Mouse (Mus musculus) midbrain, embryonic 11.5 days (tissue): ENCODE data around the gene Tenm3. TPM values are rescaled to one million over a fixed set of nuclear protein-coding genes. Genes with fewer than 3 reads are reported as not detected.

Experiments used
- ATAC-seq: fragments of 200-750 bp; cut with Nextera tagmentation; 2 replicates; pipeline ENCODE4 v1.8.0; 2017; ENCODE audit warnings: moderate TSS enrichment, moderate library complexity; ENCODE audit not compliant: low FRiP score
- DNase-seq: peaks from one replicate; pipeline ENCODE4 v3.0.0; 2015; ENCODE audit warnings: low spot score; ENCODE audit errors: missing footprints
- H3K27ac ChIP-seq: fragments of 300-500 bp; sonication (generic); 2 replicates; pipeline ENCODE4 v1.5.1; 2014; ENCODE audit warnings: low read depth, low read length
- H3K27me3 ChIP-seq: fragments of 300-500 bp; sonication (generic); 2 replicates; pipeline ENCODE4 v1.6.1; 2014; ENCODE audit warnings: mild to moderate bottlenecking, low read length, moderate library complexity, mixed read lengths; ENCODE audit not compliant: control insufficient read depth, insufficient read depth
- H3K36me3 ChIP-seq: fragments of 300-500 bp; sonication (generic); 2 replicates; pipeline ENCODE4 v1.6.1; 2014; ENCODE audit warnings: mild to moderate bottlenecking, low read length, moderate library complexity, mixed read lengths; ENCODE audit not compliant: control insufficient read depth, insufficient read depth
- H3K4me1 ChIP-seq: fragments of 300-500 bp; sonication (generic); 2 replicates; pipeline ENCODE4 v1.6.1; 2014; ENCODE audit warnings: low read length; ENCODE audit not compliant: control insufficient read depth, insufficient read depth
- H3K4me2 ChIP-seq: fragments of 300-500 bp; sonication (generic); 2 replicates; pipeline ENCODE4 v1.6.1; 2014; ENCODE audit warnings: mild to moderate bottlenecking, moderate library complexity
- H3K4me3 ChIP-seq: fragments of 300-500 bp; sonication (generic); 2 replicates; pipeline ENCODE4 v1.5.1; 2014; ENCODE audit warnings: low read depth, low read length
- H3K9ac ChIP-seq: fragments of 300-500 bp; sonication (generic); 2 replicates; pipeline ENCODE4 v1.6.1; 2014; ENCODE audit warnings: low read length
- H3K9me3 ChIP-seq: fragments of 300-500 bp; sonication (generic); 2 replicates; pipeline ENCODE4 v1.6.1; 2016; ENCODE audit warnings: low read length; ENCODE audit not compliant: control insufficient read depth
- WGBS: fragments of 180-500 bp; shearing (Covaris S2); extraction: QIAGEN DNeasy Blood & Tissue Kit; methylation state at CpG from one replicate; pipeline ENCODE4 v1.1.7; 2014; 5-methylcytosine and 5-hydroxymethylcytosine counted together
- polyA plus RNA-seq: library from polyadenylated mRNA; unstranded; fragments of >200 nt; fragmentation: Nextera tagmentation; extraction: Ambion mirVana; gene quantifications from 2 replicates; pipeline ENCODE4 v1.2.1, GENCODE M21; 2014

Gene Tenm3
- polyA plus RNA-seq, 1 experiment from 2014 or later: 39.6 TPM

- Histone ChIP-seq H3K27ac (no peak overlapping the region), H3K9me3 (no peaks in the 10 kb centered on the region), H3K27me3 (no peaks in the 10 kb centered on the region), H3K9ac (peak overlapping the region; percentile 86), H3K4me3 (peak overlapping the region; percentile 59), H3K36me3 (no peaks in the 10 kb centered on the region), H3K4me2 (peak overlapping the region; percentile 81), H3K4me1 (peaks cover 6% of the 10 kb centered on the region; the same call in 1 of the 2 replicates)
- peak; percentile 91 for DNase-seq
- WGBS: under 1% methylated on average over 9 of the region's 9 CpGs
- ATAC-seq: no peak
Observed at GRCm38 (mm10) chr8:48553791-48554288, 289.9 kb downstream of the Tenm3 start.

- no peak overlapping the region for H3K9ac ChIP-seq
- H3K4me2 ChIP-seq: no peak overlapping the region
- no peak overlapping the region for H3K4me3 ChIP-seq
- peaks cover 6% of the 10 kb centered on the region; the same call in 1 of the 2 replicates for H3K4me1 ChIP-seq
- no peak for ATAC-seq
- H3K27ac ChIP-seq: no peak overlapping the region
- no peaks in the 10 kb centered on the region for H3K9me3 ChIP-seq
- DNase-seq: no peak
- H3K27me3 ChIP-seq: no peaks in the 10 kb centered on the region
- WGBS: 50% methylated on average over 2 of the region's 2 CpGs
- no peaks in the 10 kb centered on the region for H3K36me3 ChIP-seq
Observed at GRCm38 (mm10) chr8:48552306-48552705, 291.4 kb downstream of the Tenm3 start.

- Histone ChIP-seq H3K27ac (no peak overlapping the region), H3K27me3 (no peaks in the 10 kb centered on the region), H3K4me1 (peaks cover 6% of the 10 kb centered on the region; the same call in 1 of the 2 replicates), H3K9me3 (no peaks in the 10 kb centered on the region), H3K36me3 (no peaks in the 10 kb centered on the region), H3K4me2 (no peak overlapping the region), H3K4me3 (no peak overlapping the region), H3K9ac (no peak overlapping the region)
- ATAC-seq (no peak), DNase-seq (no peak)
- 77% methylated on average over 5 of the region's 5 CpGs for WGBS
Observed at GRCm38 (mm10) chr8:48551370-48551769, 292.4 kb downstream of the Tenm3 start.

GRCm38 (mm10) chr8:48548908-48549307 lies 294.8 kb downstream of the Tenm3 start:
- 94% methylated on average over 9 of the region's 9 CpGs for WGBS
- Histone ChIP-seq H3K27ac (no peak overlapping the region), H3K36me3 (no peaks in the 10 kb centered on the region), H3K4me1 (peaks cover 6% of the 10 kb centered on the region; the same call in 1 of the 2 replicates), H3K4me2 (no peak overlapping the region), H3K27me3 (no peaks in the 10 kb centered on the region), H3K9ac (no peak overlapping the region), H3K4me3 (no peak overlapping the region), H3K9me3 (no peaks in the 10 kb centered on the region)
- ATAC-seq (no peak), DNase-seq (no peak)

DNA sequence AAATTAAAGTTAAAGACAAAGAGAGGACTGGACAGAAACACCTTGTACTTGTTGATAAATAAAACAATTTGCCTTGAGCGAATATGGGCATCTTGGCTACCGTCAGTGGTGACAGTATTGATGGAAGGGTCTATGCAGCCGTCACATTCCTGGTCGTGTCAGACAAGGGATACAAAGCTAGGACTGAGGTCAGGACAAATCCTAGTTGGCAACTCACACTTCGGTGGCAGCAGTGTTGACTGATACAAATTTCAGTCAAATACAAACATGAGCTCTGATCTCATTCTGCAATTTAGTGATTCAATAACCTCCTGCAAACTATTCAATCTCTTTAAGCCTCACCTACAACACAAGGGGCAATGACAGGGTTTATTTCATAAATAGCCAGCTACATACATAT lies 298.1 kb downstream of the Tenm3 start:
- Histone ChIP-seq H3K36me3 (no peaks in the 10 kb centered on the region), H3K27me3 (no peaks in the 10 kb centered on the region), H3K4me2 (no peak overlapping the region), H3K9me3 (no peaks in the 10 kb centered on the region), H3K4me1 (peaks cover 4% of the 10 kb centered on the region; the same call in 1 of the 2 replicates), H3K4me3 (no peak overlapping the region), H3K27ac (no peak overlapping the region), H3K9ac (no peak overlapping the region)
- 81% methylated on average over 5 of the region's 5 CpGs for WGBS
- no peak for DNase-seq
- ATAC-seq: no peak

GRCm38 (mm10) chr8:48544840-48545239 lies 298.9 kb downstream of the Tenm3 start:
- Histone ChIP-seq H3K9ac (no peak overlapping the region), H3K27me3 (no peaks in the 10 kb centered on the region), H3K4me3 (no peak overlapping the region), H3K36me3 (no peaks in the 10 kb centered on the region), H3K4me1 (peaks cover 4% of the 10 kb centered on the region; the same call in 1 of the 2 replicates), H3K27ac (no peak overlapping the region), H3K4me2 (no peak overlapping the region), H3K9me3 (no peaks in the 10 kb centered on the region)
- WGBS: 76% methylated on average over 7 of the region's 7 CpGs
- ATAC-seq (no peak), DNase-seq (no peak)

DNA sequence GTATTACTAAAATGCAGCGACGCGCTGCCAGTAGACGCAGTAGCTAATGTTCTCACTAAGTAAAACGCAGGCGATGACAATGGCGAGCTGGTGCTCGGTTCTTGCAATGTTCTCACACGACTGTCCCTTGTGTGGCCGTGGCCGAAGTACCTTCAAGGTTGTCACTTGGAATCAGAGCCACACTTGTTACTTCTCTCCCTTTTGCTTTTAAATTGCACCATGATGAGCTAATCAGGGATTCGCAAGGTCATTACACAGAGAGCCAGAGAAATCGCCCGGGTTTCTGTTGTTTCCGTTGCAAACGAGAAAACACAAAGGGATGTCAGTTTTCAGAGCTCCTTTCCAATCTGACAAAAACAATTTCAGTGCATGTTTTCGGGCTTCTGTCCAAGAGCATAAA lies 301.6 kb downstream of the Tenm3 start:
- WGBS: 85% methylated on average over 17 of the region's 17 CpGs
- H3K4me2 ChIP-seq: no peak overlapping the region
- H3K27ac ChIP-seq: no peak overlapping the region
- H3K4me3 ChIP-seq: no peak overlapping the region
- ATAC-seq (no peak), DNase-seq (no peak)
- H3K36me3 ChIP-seq: no peaks in the 10 kb centered on the region
- no peak overlapping the region for H3K9ac ChIP-seq
- no peaks in the 10 kb centered on the region for H3K27me3 ChIP-seq
- no peaks in the 10 kb centered on the region for H3K9me3 ChIP-seq
- peaks cover 4% of the 10 kb centered on the region; the same call in 1 of the 2 replicates for H3K4me1 ChIP-seq

DNA sequence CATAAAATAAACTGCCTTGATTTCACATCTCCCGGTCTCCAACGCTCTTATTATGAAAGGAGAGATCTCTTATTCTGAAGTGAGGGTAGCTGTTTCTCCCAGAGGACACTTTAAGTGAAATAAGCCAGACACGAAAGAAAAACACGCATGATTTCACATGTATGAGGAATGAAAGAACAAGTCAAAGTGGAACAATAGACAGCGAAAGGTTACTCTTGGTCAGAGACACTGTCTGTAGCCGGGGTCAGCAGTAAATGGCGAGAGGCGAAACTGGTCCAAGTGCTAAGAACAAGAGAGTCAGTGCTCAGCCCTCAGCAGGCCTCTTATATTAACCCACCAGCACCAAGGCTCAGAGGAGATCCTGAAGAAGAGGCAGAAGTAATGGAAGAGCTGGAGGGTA lies 302.9 kb downstream of the Tenm3 start:
- Histone ChIP-seq H3K36me3 (no peaks in the 10 kb centered on the region), H3K4me3 (no peak overlapping the region), H3K4me2 (no peak overlapping the region), H3K9ac (no peak overlapping the region), H3K9me3 (no peaks in the 10 kb centered on the region), H3K4me1 (peaks cover 4% of the 10 kb centered on the region; the same call in 1 of the 2 replicates), H3K27ac (no peak overlapping the region), H3K27me3 (no peaks in the 10 kb centered on the region)
- ATAC-seq (peak; percentile 55; the same call in 1 of the 2 replicates), DNase-seq (no peak)
- WGBS: 49% methylated on average over 8 of the region's 8 CpGs

DNA sequence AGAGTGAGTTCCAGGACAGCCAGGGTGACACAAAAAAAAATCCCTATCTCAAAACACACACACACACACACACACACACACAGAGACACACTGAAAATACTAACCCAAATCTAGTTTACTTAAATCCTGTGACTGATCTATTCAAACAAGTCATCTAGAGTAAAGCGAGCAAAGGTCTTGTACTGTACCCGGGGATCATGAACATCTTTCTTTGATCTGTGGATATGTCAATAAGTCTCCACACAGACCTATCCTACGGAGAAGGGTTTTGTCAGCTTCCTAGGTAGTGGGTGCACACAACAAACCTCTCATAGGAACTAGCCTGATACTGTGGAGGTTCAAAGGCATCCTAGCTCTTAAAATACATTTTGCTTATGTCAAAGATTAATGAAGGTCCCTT lies 307.9 kb downstream of the Tenm3 start:
- Histone ChIP-seq H3K27ac (no peak overlapping the region), H3K4me3 (no peak overlapping the region)
- no peak for ATAC-seq

More for the DNA sequence above, 307.9 kb downstream of the Tenm3 start:
- H3K9ac ChIP-seq: no peak overlapping the region
- H3K36me3 ChIP-seq: no peaks in the 10 kb centered on the region
- H3K27me3 ChIP-seq: no peaks in the 10 kb centered on the region
- H3K9me3 ChIP-seq: no peaks in the 10 kb centered on the region
- no peak for DNase-seq
- H3K4me2 ChIP-seq: no peak overlapping the region
- WGBS: 85% methylated on average over 3 of the region's 3 CpGs
- H3K4me1 ChIP-seq: no peaks in the 10 kb centered on the region; the same call in 1 of the 2 replicates
